Mouse (Mus musculus) embryonic facial prominence, embryonic 12.5 days (tissue): ENCODE measurements around the gene Zfp978. TPM values are rescaled to one million over a fixed set of nuclear protein-coding genes. Genes with fewer than 3 reads are reported as not detected.
A peak's percentile ranks its signal among the peaks of the same experiment; 100 is the strongest.
"Not testable (repeated sequence)": the region's sequence is repeated elsewhere in the genome, so short reads cannot be mapped to it uniquely, and the experiment has no call there.

Experiments
- ATAC-seq: fragments of 200-750 bp; cut with Nextera tagmentation; 2 replicates; pipeline ENCODE4 v1.8.0; 2017; ENCODE audit not compliant: insufficient number of reproducible peaks, insufficient read depth, low FRiP score, low TSS enrichment
- H3K27ac ChIP-seq: fragments of 300-500 bp; sonication (generic); 2 replicates; pipeline ENCODE4 v1.5.1; 2016; ENCODE audit warnings: mild to moderate bottlenecking
- H3K27me3 ChIP-seq: fragments of 300-500 bp; sonication (generic); 2 replicates; pipeline ENCODE4 v1.6.1; 2016; ENCODE audit warnings: mild to moderate bottlenecking, moderate library complexity
- H3K36me3 ChIP-seq: fragments of 300-500 bp; sonication (generic); 2 replicates; pipeline ENCODE4 v1.6.1; 2016; ENCODE audit warnings: mild to moderate bottlenecking
- H3K4me1 ChIP-seq: fragments of 300-500 bp; sonication (generic); 2 replicates; pipeline ENCODE4 v1.6.1; 2016
- H3K4me2 ChIP-seq: fragments of 300-500 bp; sonication (generic); replicated peaks from 2 replicates; pipeline ENCODE4 v1.6.1; 2016; ENCODE audit warnings: mild to moderate bottlenecking, moderate library complexity
- H3K4me3 ChIP-seq: fragments of 300-500 bp; sonication (generic); 2 replicates; pipeline ENCODE4 v1.5.1; 2016; ENCODE audit warnings: mild to moderate bottlenecking
- H3K9ac ChIP-seq: fragments of 300-500 bp; sonication (generic); 2 replicates; pipeline ENCODE4 v1.6.1; 2016; ENCODE audit warnings: mild to moderate bottlenecking, moderate library complexity
- H3K9me3 ChIP-seq: fragments of 300-500 bp; sonication (generic); 2 replicates; pipeline ENCODE4 v1.6.1; 2016; ENCODE audit warnings: mild to moderate bottlenecking, moderate library complexity
- WGBS: fragments of 180-500 bp; shearing (Covaris S2); methylation state at CpG from one replicate; pipeline ENCODE4 v1.1.7; 2016; 5-methylcytosine and 5-hydroxymethylcytosine counted together
- polyA plus RNA-seq: library from polyadenylated mRNA; unstranded; fragments of >200 nt; fragmentation: Nextera tagmentation; extraction: Ambion mirVana; gene quantifications from 2 replicates; pipeline ENCODE4 v1.2.1, GENCODE M21; 2016

Zfp978 gene
- polyA plus RNA-seq, 1 experiment from 2014 or later: not detected

- H3K9me3 ChIP-seq, H3K4me3 ChIP-seq, ATAC-seq, H3K4me1 ChIP-seq, H3K27ac ChIP-seq, H3K4me2 ChIP-seq, H3K36me3 ChIP-seq, H3K9ac ChIP-seq, H3K27me3 ChIP-seq: not testable (repeated sequence)
- WGBS: no CpG with 5 or more reads among the region's 3 CpGs
These were observed 5.1 kb upstream of the Zfp978 start for GRCm38 (mm10) chr4:147356042-147356441.

GRCm38 (mm10) chr4:147357195-147357594 lies 3.9 kb upstream of the Zfp978 start:
- H3K4me3 ChIP-seq, H3K36me3 ChIP-seq, H3K4me2 ChIP-seq, H3K27ac ChIP-seq, ATAC-seq, H3K4me1 ChIP-seq, H3K9ac ChIP-seq, H3K27me3 ChIP-seq, H3K9me3 ChIP-seq: not testable (repeated sequence)
- WGBS: no CpG with 5 or more reads among the region's 2 CpGs

- ATAC-seq, H3K4me2 ChIP-seq: not testable (repeated sequence)
These were observed 769 bp downstream of the Zfp978 start for GRCm38 (mm10) chr4:147361872-147362271.

DNA sequence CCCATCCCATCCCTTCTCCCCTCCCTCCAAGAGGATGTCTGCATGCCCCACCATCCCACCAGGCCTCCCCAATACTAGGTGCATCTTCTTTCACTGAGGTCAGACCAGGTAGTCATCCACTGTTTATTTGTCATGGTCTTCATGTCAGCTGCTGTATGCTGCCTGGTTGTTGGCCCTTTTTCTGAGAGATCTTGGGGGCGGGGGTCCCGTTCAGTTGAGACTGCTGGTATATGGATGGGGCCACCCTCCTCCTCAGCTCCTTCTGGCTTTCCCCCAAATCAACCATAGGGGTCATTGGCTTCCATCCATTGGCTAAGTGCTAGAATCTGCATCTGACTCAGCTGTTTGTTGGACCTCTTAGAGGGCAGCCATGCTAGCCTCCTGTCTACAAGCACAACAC lies 8.5 kb downstream of the Zfp978 start:
- H3K4me3 ChIP-seq, H3K36me3 ChIP-seq, H3K27me3 ChIP-seq, H3K4me1 ChIP-seq, H3K9ac ChIP-seq, H3K27ac ChIP-seq, H3K9me3 ChIP-seq, H3K4me2 ChIP-seq: not testable (repeated sequence)
- peak; percentile 77 for ATAC-seq
- WGBS: no CpG with 5 or more reads among the region's 2 CpGs

More at GRCm38 (mm10) chr4:147361872-147362271, 769 bp downstream of the Zfp978 start:
- H3K9me3 ChIP-seq, H3K27me3 ChIP-seq, H3K36me3 ChIP-seq, H3K4me1 ChIP-seq, H3K27ac ChIP-seq, H3K4me3 ChIP-seq, H3K9ac ChIP-seq: not testable (repeated sequence)
- WGBS: no CpG with 5 or more reads among the region's 1 CpGs

DNA sequence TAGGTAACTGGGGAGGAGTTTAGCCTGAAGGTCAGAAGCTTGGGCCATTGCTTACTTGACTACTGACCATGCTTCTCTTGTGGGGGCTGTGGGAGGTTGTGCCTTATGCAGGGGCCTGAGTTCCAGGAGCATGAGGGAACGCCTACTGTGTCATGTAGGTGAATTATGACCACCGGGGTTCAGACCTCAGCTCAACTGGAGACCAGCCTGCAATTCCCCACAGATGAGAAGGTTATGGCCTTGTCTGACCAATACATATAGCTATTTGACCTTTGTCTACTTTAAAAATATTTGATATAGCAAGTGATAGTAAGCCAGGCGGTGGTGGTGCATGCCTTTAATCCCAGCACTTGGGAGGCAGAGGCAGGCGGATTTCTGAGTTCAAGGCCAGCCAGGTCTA lies 22.1 kb downstream of the Zfp978 start:
- WGBS: 83% methylated on average over 4 of the region's 4 CpGs
- not testable (repeated sequence) for H3K4me2 ChIP-seq, H3K4me3 ChIP-seq, H3K4me1 ChIP-seq, H3K36me3 ChIP-seq, H3K27ac ChIP-seq, H3K9ac ChIP-seq, H3K27me3 ChIP-seq, H3K9me3 ChIP-seq, ATAC-seq

- H3K4me3 ChIP-seq, H3K27ac ChIP-seq, H3K27me3 ChIP-seq, H3K36me3 ChIP-seq, H3K4me2 ChIP-seq, ATAC-seq, H3K9ac ChIP-seq, H3K4me1 ChIP-seq: not testable (repeated sequence)
- WGBS: 87% methylated on average over 3 of the region's 3 CpGs
- peaks cover 38% of the 10 kb centered on the region for H3K9me3 ChIP-seq
These were observed 36.1 kb downstream of the Zfp978 start for GRCm38 (mm10) chr4:147397201-147397600.

GRCm38 (mm10) chr4:147397934-147398682 lies 37.0 kb downstream of the Zfp978 start:
- not testable (repeated sequence) for H3K4me1 ChIP-seq, ATAC-seq, H3K4me2 ChIP-seq, H3K4me3 ChIP-seq, H3K27me3 ChIP-seq, H3K36me3 ChIP-seq, H3K9ac ChIP-seq, H3K27ac ChIP-seq
- H3K9me3 ChIP-seq: peaks cover 42% of the 10 kb centered on the region
- WGBS: 83% methylated on average over 6 of the region's 6 CpGs

- H3K27me3 ChIP-seq, H3K9ac ChIP-seq, H3K36me3 ChIP-seq, H3K27ac ChIP-seq, H3K4me2 ChIP-seq, ATAC-seq, H3K4me3 ChIP-seq, H3K4me1 ChIP-seq: not testable (repeated sequence)
- H3K9me3 ChIP-seq: peaks cover 47% of the 10 kb centered on the region
- 83% methylated on average over 1 of the region's 1 CpGs for WGBS
These were observed 37.6 kb downstream of the Zfp978 start for GRCm38 (mm10) chr4:147398741-147399140.

DNA sequence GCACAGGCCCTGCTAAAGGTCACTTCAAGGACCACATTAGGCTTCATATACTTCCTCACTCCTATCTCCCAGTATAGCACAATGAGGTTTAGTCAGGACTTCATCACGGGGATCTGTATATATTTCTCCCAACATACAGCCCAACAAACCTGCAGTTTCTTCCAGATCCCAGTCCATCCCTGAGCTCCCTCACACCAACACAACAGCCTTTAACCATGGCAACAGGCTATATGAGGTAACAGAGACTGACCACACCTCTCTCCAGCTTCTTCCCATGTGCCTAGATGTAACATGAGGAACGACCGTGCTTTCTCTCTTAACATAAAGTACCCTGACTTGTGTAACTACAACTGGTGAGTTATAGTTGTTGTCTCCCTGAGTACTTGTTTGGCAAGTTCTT lies 38.4 kb downstream of the Zfp978 start:
- H3K4me1 ChIP-seq, H3K4me3 ChIP-seq, H3K9ac ChIP-seq, H3K36me3 ChIP-seq, H3K4me2 ChIP-seq, ATAC-seq, H3K27ac ChIP-seq, H3K27me3 ChIP-seq: not testable (repeated sequence)
- H3K9me3 ChIP-seq: peaks cover 55% of the 10 kb centered on the region
- WGBS: 78% methylated on average over 3 of the region's 3 CpGs

DNA sequence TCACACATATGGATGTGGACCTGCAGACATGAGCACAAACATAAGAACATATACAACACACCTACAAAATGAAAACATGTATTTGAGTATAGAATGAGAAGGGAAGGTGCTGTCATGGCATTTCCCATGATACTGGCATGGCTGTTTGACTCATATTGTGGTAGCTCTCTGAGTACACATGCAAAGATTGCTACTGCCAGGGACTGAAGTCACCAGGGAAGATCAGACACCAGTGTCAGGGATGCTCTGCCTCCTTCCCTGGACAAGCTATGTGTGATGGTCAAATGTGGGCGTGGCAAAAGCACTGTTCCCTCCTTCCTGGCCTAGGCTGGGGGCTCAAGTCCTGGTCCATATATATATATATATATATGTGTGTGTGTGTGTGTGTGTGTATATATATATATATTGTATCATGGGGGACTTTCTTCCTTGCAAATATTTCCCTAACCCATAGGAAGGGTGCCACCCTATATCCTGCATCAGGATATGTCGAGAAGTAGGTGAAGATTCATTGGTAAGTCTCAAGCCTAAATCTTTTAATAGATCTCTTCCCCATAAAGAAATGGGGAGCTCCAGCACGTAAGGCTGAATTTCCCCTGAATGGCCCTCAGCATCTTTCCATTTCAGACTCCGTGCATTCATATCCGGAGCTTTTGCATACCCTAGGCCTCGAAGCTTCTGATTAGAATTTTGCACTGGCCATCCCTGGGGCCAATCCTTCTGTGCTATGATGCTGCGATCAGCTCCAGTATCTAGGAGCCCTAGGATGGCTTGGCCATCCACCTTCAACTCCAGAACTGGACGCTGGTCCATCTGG lies 39.1 kb downstream of the Zfp978 start:
- H3K4me1 ChIP-seq, H3K4me2 ChIP-seq, H3K36me3 ChIP-seq, H3K4me3 ChIP-seq, H3K9ac ChIP-seq, ATAC-seq, H3K27ac ChIP-seq, H3K27me3 ChIP-seq: not testable (repeated sequence)
- peaks cover 56% of the 10 kb centered on the region for H3K9me3 ChIP-seq
- WGBS: 85% methylated on average over 8 of the region's 8 CpGs

DNA sequence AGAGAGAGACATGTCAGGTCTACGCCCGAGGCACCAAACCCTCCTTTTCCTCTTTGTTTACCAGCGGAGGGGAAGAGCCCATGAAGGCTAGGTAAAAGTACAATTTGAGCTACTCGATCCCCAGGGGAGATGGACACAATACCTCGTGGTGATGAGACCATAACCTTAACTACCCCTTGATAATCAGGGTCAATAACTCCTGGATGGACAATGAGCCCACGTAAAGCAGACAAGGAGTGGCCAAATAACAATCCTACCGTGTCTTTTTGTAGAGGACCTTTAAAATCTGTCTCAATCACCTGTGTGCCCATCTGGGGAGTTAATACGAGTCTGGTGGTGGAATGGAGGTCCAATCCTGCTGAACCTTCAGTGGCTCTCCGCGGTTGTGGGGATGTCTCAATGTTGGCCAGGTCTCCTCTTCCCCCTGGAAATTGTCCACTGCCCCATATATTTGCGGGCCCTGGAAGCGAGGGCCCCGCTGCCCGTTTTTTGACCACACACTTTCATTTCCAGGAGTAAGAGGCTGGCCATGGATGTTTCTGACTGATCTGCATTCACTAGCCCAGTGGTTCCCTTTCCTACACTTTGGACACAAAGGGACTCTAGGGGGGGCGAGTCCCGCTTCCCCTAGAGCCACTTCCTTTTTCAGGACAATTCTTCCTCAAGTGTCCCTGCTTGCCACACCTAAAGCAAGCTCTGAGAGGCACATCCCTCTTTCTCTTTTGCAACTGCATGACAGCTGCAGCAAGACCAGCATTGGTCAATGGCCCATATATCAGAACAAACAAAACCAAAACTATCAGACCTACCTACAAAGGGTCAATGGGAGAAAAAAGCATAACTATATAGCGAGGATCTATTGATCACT lies 40.0 kb downstream of the Zfp978 start:
- not testable (repeated sequence) for H3K4me3 ChIP-seq, H3K27ac ChIP-seq
- peaks cover 56% of the 10 kb centered on the region for H3K9me3 ChIP-seq

More for the DNA sequence above, 40.0 kb downstream of the Zfp978 start:
- not testable (repeated sequence) for H3K4me1 ChIP-seq, H3K36me3 ChIP-seq, H3K9ac ChIP-seq, H3K4me2 ChIP-seq, ATAC-seq, H3K27me3 ChIP-seq
- WGBS: 82% methylated on average over 17 of the region's 17 CpGs
